Mouse (Mus musculus) forelimb bud, embryonic 11.5 days (tissue): Measurements from ENCODE around the gene Olfr1046.
"Not testable (repeated sequence)": the region's sequence is repeated elsewhere in the genome, so short reads cannot be mapped to it uniquely, and the experiment has no call there.

Source experiments
- DNase-seq: peaks from one replicate; pipeline ENCODE4 v3.0.0-alpha.2; 2012; ENCODE audit warnings: low read depth, low spot score

Olfr1046 gene

DNA sequence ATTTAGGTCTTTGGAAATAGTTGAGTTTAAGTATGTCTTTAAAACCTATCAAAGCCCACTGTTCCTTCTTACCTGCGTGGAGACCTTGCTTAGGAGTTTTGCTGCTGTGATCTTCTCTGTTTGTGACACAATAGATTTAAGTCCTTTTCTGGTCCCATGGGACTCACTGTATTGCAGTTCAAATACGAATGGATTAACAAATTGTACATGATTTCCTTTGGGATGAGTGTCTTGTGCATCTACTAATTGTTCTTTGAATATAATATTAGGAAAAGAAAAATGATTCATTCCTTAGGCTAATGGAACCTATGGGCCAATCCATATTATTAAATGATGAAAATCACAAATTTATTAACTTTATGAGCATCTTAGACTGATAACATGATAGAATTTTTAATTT is at the start of gene Olfr1046:
TSS of gene Olfr1046 (minus strand) at position 101 of the 400 bp plus-strand sequence.
- DNase-seq: no peak

DNA sequence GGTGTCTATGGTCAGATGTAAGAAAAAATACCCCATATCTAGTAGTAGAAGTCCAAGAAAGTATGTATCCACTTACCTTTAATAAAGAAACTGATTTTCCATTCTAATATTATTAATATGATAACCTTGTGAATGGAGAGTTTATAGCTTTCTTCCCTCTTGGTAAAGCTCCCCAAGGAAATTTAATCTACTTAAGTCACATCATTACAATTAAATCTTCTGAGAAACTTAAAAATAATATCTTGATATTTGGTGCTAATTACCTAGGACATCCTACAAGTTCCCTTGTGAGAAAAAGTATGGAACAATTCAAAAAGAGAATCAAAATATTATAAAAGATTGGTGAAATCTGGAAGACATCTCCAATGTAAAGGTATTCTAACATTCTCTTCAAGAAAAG is 39.1 kb upstream of the Olfr1046 start, which contains the start of gene Olfr1049:
TSS of gene Olfr1049 (minus strand) at position 101 of the 400 bp plus-strand sequence.
- DNase-seq: not testable (repeated sequence)

DNA sequence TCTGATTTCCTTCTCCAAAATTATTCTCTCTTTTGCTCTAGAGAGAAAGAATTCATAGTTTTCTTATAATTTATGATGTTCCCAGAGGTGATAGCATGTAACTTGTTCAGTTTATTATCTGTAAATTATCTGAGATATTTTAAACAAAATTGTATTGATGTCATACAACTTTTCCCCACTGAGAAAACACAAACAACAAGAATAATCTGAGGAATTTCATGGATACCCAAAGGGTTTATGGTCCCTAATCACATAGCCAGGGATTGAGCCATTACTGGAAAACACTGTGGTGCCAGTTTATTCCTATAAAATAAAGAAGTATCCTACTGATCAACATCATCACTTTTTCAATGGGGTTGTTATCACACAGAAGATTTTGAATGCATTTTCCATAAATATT is 21.1 kb upstream of the Olfr1046 start, which contains the start of gene Olfr1048:
TSS of gene Olfr1048 (minus strand) at position 101 of the 400 bp plus-strand sequence.
- DNase-seq: no peak

DNA sequence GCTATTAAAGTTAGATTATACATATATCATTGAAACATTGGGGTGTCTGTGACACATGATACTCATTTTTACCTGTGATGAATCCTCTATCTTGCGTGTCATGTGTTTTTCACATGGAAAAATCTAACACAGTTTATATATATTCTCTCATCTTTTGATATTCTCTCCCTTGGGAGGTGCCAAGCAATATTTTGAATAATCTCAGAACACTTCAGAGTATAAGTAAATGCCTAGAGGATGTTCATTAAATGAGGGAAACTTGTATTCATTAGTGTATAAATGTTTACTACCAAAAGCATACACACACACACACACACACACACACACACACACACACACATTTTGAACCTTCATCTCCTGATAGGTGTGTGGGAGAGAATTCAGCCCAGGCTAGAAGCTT is 12.2 kb upstream of the Olfr1046 start, which contains the start of gene Olfr1047:
TSS of gene Olfr1047 (minus strand) at position 101 of the 400 bp plus-strand sequence.
- DNase-seq: no peak

DNA sequence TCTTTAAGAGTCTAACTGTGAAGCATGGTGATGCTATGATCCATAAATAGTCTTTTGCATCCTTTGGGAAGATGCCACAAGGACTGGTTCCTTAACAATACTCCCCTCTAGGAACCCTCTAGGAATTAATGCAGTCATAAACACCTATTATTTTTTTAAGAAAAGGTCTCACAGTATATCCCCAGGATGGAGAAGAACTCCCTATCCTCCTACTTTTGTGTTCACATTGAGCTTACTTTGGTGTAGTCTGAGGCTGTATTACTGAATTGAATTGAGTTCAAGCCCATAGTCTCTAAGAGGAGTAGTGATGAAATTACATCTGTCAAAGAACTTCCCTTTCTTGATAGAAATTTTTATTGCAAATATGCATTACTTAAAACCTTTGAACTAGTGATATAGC is 16.2 kb downstream of the Olfr1046 start, which contains the start of gene Olfr1045:
TSS of gene Olfr1045 (minus strand) at position 101 of the 400 bp plus-strand sequence.
- no peak for DNase-seq

DNA sequence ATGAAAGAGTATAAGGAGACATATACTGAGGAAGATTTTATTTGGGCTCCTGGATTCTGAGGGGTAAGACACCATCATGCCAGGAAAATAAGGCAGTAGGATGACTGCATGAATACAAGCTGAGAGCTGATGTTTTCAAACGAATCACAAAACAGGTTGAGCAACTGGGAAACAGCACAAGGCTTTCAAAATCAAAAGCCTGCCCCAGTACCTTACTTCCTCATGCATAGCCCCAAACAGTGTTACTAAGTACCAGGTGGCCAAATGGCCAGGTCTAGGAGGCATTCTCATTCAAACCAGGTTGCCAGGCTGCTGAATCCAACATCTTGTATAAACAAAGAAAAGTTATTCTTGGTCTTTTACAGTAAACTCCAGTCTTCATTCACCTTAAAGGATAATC is 23.3 kb downstream of the Olfr1046 start:
- no peak for DNase-seq

DNA sequence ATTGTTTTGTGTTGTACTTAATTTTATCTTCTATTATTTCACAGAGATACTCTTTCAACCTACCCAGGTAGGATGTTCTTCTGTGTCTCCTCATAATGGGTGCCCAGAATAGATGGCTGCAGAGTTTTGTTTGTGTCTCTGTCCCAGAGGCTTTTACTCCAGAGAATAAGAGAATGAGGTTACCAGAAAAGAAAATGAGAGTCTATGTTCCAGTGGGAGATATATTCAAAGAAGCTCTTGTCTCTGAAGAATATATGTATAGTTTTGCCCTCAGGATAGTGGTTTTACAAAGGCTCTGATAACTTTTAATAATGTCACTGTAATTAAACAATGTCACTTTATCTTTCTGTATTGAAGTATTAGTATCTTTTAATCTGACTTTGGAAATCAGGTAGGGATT is 33.5 kb downstream of the Olfr1046 start, which contains the start of gene Olfr52:
TSS of gene Olfr52 (minus strand) at position 101 of the 400 bp plus-strand sequence.
- DNase-seq: no peak

DNA sequence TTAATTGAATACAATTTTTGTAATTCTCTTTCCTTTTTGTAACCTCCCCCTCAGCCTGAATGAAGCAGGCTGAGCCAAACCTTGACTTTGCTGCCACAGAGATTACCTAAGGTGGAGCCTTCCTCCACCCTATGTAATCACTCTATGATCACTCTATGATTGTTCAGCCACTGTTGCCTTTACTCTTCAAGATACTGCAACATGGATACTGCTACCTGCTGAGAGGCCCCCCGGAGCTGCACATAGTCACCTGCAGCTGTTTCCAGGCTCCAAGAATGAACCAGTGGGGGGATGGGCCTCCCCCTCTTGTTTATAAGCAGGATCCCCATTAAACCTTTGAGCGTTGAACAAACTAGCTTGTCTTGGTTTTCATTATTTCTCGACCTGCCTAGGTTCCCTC is 39.2 kb downstream of the Olfr1046 start:
- no peak for DNase-seq

DNA sequence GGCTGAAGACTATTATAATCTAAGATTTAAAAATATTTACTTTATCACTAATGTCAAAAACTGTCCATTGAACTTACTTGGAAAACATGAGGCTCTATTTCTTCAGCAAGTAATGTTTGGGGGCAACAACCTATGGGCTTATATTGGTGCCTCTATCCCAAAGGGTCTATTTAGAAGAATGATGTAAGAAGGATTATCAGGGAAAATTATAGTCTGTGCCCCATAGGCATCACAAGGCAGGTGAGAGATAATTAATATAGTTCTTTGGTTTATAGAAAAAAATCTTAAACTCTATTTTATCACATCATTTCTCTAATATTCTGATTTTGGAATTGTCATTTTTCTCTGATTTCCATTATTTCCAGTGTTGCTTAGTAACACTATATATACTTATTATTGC is 41.4 kb downstream of the Olfr1046 start, which contains the start of gene Olfr1044:
TSS of gene Olfr1044 (minus strand) at position 101 of the 400 bp plus-strand sequence.
- DNase-seq: no peak

DNA sequence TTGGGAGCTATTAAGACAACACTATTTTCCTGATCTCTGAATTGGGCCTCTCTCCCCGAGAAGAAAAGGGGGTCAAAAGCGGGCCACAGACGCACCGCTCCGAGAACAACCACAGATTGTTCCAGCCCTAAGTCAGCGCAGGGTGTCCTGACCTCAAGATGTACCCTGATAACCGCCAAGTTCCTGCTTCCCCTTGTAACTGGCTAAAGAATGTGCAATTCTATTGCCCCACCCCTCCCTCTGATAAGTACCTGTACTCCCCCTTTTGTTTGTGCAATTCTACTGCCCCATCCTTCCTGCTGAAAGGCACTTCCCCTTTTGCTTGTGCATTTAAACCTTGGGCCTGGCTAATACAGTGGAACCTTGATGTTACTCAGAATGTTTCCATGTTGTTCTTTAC is 43.7 kb downstream of the Olfr1046 start:
- DNase-seq: not testable (repeated sequence)

DNA sequence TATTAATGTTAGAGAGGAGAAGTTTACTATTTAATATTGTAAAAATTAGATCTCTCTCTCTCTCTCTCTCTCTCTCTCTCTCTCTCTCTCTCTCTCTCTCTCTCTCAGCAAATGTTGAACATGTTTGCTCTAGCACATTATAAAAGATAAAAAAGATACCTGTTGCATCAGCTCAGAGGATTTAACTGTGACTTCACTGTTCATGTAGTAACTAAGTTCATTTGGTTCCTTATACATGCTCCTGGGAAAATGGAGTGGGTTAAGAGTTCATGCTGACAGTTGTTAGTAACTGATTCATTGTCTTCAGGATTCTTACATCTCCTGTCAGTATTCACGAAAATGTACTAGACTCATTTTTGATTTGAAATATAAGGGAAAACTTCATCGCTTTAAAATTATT is 51.7 kb downstream of the Olfr1046 start, which contains the start of gene Olfr1043:
TSS of gene Olfr1043 (minus strand) at position 101 of the 400 bp plus-strand sequence.
- DNase-seq: no peak
